Mouse (Mus musculus): ENCODE measurements at regions not wholly inside any gene's neighbourhood (a gene's known extent, or its start where the extent isn't known, plus 50 kb on each side); places are given as distances from the start of the nearest gene placed in this dataset.

- no peak for TF ChIP-seq CTCF (IDR thresholded peaks at IDR 0.05; ENCODE audit: insufficient read depth, low read length)
- TF ChIP-seq POLR2A (IDR thresholded peaks at IDR 0.05; ENCODE audit: borderline replicate concordance, extremely low read depth, low read depth, low read length), result no peak
Measured at GRCm38 (mm10) chr4:93790157-93790556, 454.8 kb upstream of the Tusc1 start.
